Mouse (Mus musculus): ENCODE data around the gene Hoxc13. TPM values are rescaled to one million over a fixed set of nuclear protein-coding genes. Genes with fewer than 3 reads are reported as not detected.
A peak's percentile ranks its signal among the peaks of the same experiment; 100 is the strongest.

The Hoxc13 gene
- total and polyA plus RNA-seq, 3 experiments: not detected

DNA sequence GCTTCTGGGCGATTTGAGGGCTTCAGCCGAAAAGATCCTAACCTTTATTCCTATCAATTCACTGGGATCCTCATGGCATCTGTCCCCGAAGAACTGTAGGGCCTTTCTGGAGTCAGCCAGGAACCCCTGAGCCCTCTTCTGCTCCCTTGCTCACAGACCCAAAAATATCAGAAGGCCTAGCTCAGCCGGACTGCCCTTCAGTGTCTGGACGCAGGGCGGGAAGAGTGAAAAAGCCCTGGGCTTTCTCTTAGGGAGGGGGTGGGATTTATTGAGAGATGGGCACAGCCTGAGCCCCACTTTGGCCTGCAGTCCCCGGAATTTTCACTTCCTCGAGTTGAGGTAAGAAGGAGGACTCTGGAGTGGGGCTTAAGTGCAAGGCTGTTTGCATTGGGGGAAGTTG, 42.4 kb downstream of the Hoxc13 start:
- Histone ChIP-seq H3K9me3 (replicated peaks; ENCODE audit: insufficient read depth, low read length) (no peaks in the 10 kb centered on the region), H3K27me3 (ENCODE audit: control insufficient read depth in 1 of 2, insufficient read depth in 2 of 2, low read length in 2 of 2) (peaks cover 26 to 46% of the 10 kb centered on the region in 2 experiments), H3K4me1 (ENCODE audit: control insufficient read depth in 1 of 2, insufficient read depth in 2 of 2, low read length in 2 of 2) (peaks cover under 1 to 4% of the 10 kb centered on the region in 2 experiments; a peak in 1 of 4 replicates), H3K9ac (ENCODE audit: control insufficient read depth, low read depth, low read length, poor library complexity, severe bottlenecking) (no peak overlapping the region), H3K36me3 (ENCODE audit: control insufficient read depth in 1 of 2, insufficient read depth in 2 of 2, low read length in 2 of 2) (no peaks in the 10 kb centered on the region; a peak in 2 of 4 replicates), H3K27ac (ENCODE audit: control insufficient read depth, low read depth, low read length) (no peak overlapping the region), H3K4me3 (ENCODE audit: control insufficient read depth in 1 of 2, insufficient read depth in 1 of 2, low read depth in 2 of 2, low read length in 2 of 2) (no peak overlapping the region), H3K79me2 (ENCODE audit: control insufficient read depth, insufficient read depth, low read length, poor library complexity) (peaks cover 15% of the 10 kb centered on the region)
- TF ChIP-seq SIN3A (IDR thresholded peaks at IDR 0.05; ENCODE audit: low read length): no peak
- DNase-seq (ENCODE audit: low read depth, low spot score): no peak

- DNase-seq (ENCODE audit: low read depth, low spot score): no peak
- Histone ChIP-seq H3K9ac (ENCODE audit: control insufficient read depth, low read depth, low read length, poor library complexity, severe bottlenecking) (no peak overlapping the region), H3K27me3 (ENCODE audit: control insufficient read depth in 1 of 2, insufficient read depth in 2 of 2, low read length in 2 of 2) (peaks cover 24 to 39% of the 10 kb centered on the region in 2 experiments), H3K36me3 (ENCODE audit: control insufficient read depth in 1 of 2, insufficient read depth in 2 of 2, low read length in 2 of 2) (peaks cover 0 to 6% of the 10 kb centered on the region in 2 experiments; a peak in 2 of 4 replicates), H3K79me2 (ENCODE audit: control insufficient read depth, insufficient read depth, low read length, poor library complexity) (peaks cover 21% of the 10 kb centered on the region), H3K4me1 (ENCODE audit: control insufficient read depth in 1 of 2, insufficient read depth in 2 of 2, low read length in 2 of 2) (peaks cover 2 to 10% of the 10 kb centered on the region in 2 experiments; a peak in 3 of 4 replicates), H3K27ac (ENCODE audit: control insufficient read depth, low read depth, low read length) (no peak overlapping the region), H3K9me3 (replicated peaks; ENCODE audit: insufficient read depth, low read length) (no peaks in the 10 kb centered on the region), H3K4me3 (ENCODE audit: control insufficient read depth in 1 of 2, insufficient read depth in 1 of 2, low read depth in 2 of 2, low read length in 2 of 2) (no peak overlapping the region)
- TF ChIP-seq POLR2AphosphoS5 (IDR thresholded peaks at IDR 0.05; ENCODE audit: borderline replicate concordance, low read depth, low read length): no peak
- TF ChIP-seq MYB (IDR thresholded peaks at IDR 0.05; ENCODE audit: low read depth, low read length): no peak
- no peak for TF ChIP-seq RAD21 (IDR thresholded peaks at IDR 0.05; ENCODE audit: low read depth, low read length)
- TF ChIP-seq GABPA (IDR thresholded peaks at IDR 0.05; ENCODE audit: low read depth, low read length): no peak
Observed at GRCm38 (mm10) chr15:102963671-102964640, 43.1 kb downstream of the Hoxc13 start.

- H3K27me3 ChIP-seq (ENCODE audit: control insufficient read depth in 1 of 2, insufficient read depth in 2 of 2, low read length in 2 of 2): peaks cover 17 to 27% of the 10 kb centered on the region in 2 experiments
- H3K9me3 ChIP-seq (replicated peaks; ENCODE audit: insufficient read depth, low read length): no peaks in the 10 kb centered on the region
- H3K36me3 ChIP-seq (ENCODE audit: control insufficient read depth in 1 of 2, insufficient read depth in 2 of 2, low read length in 2 of 2): peaks cover 0 to 14% of the 10 kb centered on the region in 2 experiments; a peak in 2 of 4 replicates
- peak overlapping the region; percentile 80 for H3K9ac ChIP-seq (ENCODE audit: control insufficient read depth, low read depth, low read length, poor library complexity, severe bottlenecking)
- H3K4me1 ChIP-seq (ENCODE audit: control insufficient read depth in 1 of 2, insufficient read depth in 2 of 2, low read length in 2 of 2): peaks cover 10 to 16% of the 10 kb centered on the region in 2 experiments
- DNase-seq (ENCODE audit: low read depth, low spot score): no peak
- peaks cover 28% of the 10 kb centered on the region for H3K79me2 ChIP-seq (ENCODE audit: control insufficient read depth, insufficient read depth, low read length, poor library complexity)
- H3K4me3 ChIP-seq (ENCODE audit: control insufficient read depth in 1 of 2, insufficient read depth in 1 of 2, low read depth in 2 of 2, low read length in 2 of 2): peak overlapping the region; percentile 61 to 68
- H3K27ac ChIP-seq (ENCODE audit: control insufficient read depth, low read depth, low read length): no peak overlapping the region
- TF ChIP-seq TAL1 (IDR thresholded peaks at IDR 0.05; ENCODE audit: low read length): no peak
Observed at GRCm38 (mm10) chr15:102965003-102965891, 44.3 kb downstream of the Hoxc13 start.

All from MEL (cell line).